Mouse (Mus musculus) liver, adult 2 months (tissue): ENCODE results near the gene Srrd. TPM values are rescaled to one million over a fixed set of nuclear protein-coding genes. Genes with fewer than 3 reads are reported as not detected.

Source experiments
- DNase-seq: peaks from one replicate; pipeline ENCODE4 v3.0.0-alpha.2; 2011; ENCODE audit warnings: low read depth, low spot score; ENCODE audit errors: extremely low read depth
- H3K27ac ChIP-seq: fragments of 200-500 bp; replicated peaks from 2 replicates; pipeline ENCODE4 v1.5.1; 2012; ENCODE audit warnings: low read depth, mild to moderate bottlenecking, control low read depth, inconsistent platforms, low read length; ENCODE audit not compliant: insufficient read depth
- H3K27me3 ChIP-seq: fragments of 200-500 bp; 2 replicates; pipeline ENCODE4 v1.6.1; 2012; ENCODE audit warnings: mild to moderate bottlenecking, moderate library complexity, low read length, inconsistent platforms; ENCODE audit not compliant: control insufficient read depth, insufficient read depth
- H3K36me3 ChIP-seq: fragments of 200-500 bp; 2 replicates; pipeline ENCODE4 v1.6.1; 2012; ENCODE audit warnings: low read length, inconsistent platforms; ENCODE audit not compliant: control insufficient read depth, insufficient read depth
- H3K4me1 ChIP-seq: fragments of 200-500 bp; 2 replicates; pipeline ENCODE4 v1.6.1; 2011; ENCODE audit warnings: low read length; ENCODE audit not compliant: control insufficient read depth, insufficient read depth
- H3K4me3 ChIP-seq: fragments of 200-500 bp; 2 replicates; pipeline ENCODE4 v1.5.1; 2011; ENCODE audit warnings: low read depth, mild to moderate bottlenecking, control low read depth, low read length, moderate library complexity; ENCODE audit not compliant: insufficient read depth
- H3K79me2 ChIP-seq: fragments of 200-500 bp; 2 replicates; pipeline ENCODE4 v1.6.1; 2012; ENCODE audit warnings: inconsistent platforms, mild to moderate bottlenecking, low read length, moderate library complexity; ENCODE audit not compliant: control insufficient read depth, insufficient read depth
- H3K9ac ChIP-seq: fragments of 200-500 bp; 2 replicates; pipeline ENCODE4 v1.6.1; 2012; ENCODE audit warnings: low read depth, mild to moderate bottlenecking, control low read depth, inconsistent platforms, low read length
- CTCF ChIP-seq: fragments of 200-500 bp; IDR thresholded peaks from 2 replicates; pipeline ENCODE4 v1.5.1; 2011; ENCODE audit warnings: low read depth, low read length, control low read depth
- POLR2A ChIP-seq: fragments of 200-500 bp; IDR thresholded peaks from 2 replicates; pipeline ENCODE4 v1.6.1; 2011; ENCODE audit warnings: low read length, control low read depth; ENCODE audit not compliant: insufficient read depth; ENCODE audit errors: extremely low read depth
- WGBS: fragments of 180-500 bp; shearing (Covaris S2); methylation state at CpG from one replicate; pipeline ENCODE4 v1.1.7; 2018; 5-methylcytosine and 5-hydroxymethylcytosine counted together
- polyA plus RNA-seq: library from polyadenylated mRNA; depleted of rRNA; stranded (reverse); fragments of >200 nt; gene quantifications from 2 replicates; pipeline ENCODE4 v1.2.3, GENCODE M21; 2012
- total RNA-seq: library from RNA; depleted of rRNA; stranded (reverse); fragments of >200 nt; gene quantifications from 2 replicates; pipeline ENCODE4 v1.2.3, GENCODE M21; 2014

Srrd gene
- total and polyA plus RNA-seq, 2 experiments, result 12.3 to 30.0 TPM

- Histone ChIP-seq H3K4me1 (peaks cover 12% of the 10 kb centered on the region), H3K79me2 (no peaks in the 10 kb centered on the region), H3K27me3 (no peaks in the 10 kb centered on the region), H3K36me3 (peaks cover 2% of the 10 kb centered on the region; the same call in 1 of the 2 replicates), H3K9ac (peak overlapping the region; percentile 84), H3K27ac (peak overlapping the region; percentile 86), H3K4me3 (peak overlapping the region; percentile 78)
- WGBS, result under 1% methylated on average over 24 of the region's 24 CpGs
- DNase-seq, result peak; percentile 53
- no peak for TF ChIP-seq POLR2A
- TF ChIP-seq CTCF, result no peak
Observed at GRCm38 (mm10) chr5:112343205-112343595, 360 bp upstream of the Srrd start.

DNA sequence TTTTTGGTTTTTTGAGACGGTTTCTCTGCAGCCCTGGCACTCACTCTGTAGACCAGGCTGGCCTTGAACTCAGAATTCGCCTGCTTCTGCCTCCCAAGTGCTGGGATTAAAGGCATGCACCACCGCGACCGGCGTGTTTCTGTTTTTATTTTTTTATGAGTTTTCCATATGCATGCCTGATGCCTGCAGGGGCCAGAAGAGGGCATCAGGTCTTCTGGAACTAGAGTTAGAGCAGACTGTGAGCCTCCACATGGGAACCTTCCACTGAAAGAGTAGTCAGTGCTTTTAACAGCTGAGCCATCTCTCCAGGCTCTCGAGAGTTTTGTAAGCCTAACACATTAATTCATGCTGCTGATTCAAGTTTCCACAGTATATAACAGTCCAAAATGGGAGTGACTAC, 3.6 kb downstream of the Srrd start:
- no peak overlapping the region for H3K9ac ChIP-seq
- H3K27ac ChIP-seq, result no peak overlapping the region
- no peak for TF ChIP-seq POLR2A
- TF ChIP-seq CTCF, result no peak
- DNase-seq, result no peak
- H3K36me3 ChIP-seq, result peaks cover 15% of the 10 kb centered on the region; the same call in 1 of the 2 replicates
- no peak overlapping the region for H3K4me3 ChIP-seq
- WGBS, result 77% methylated on average over 7 of the region's 7 CpGs
- no peaks in the 10 kb centered on the region for H3K79me2 ChIP-seq
- no peaks in the 10 kb centered on the region for H3K27me3 ChIP-seq
- H3K4me1 ChIP-seq, result peaks cover 5% of the 10 kb centered on the region; the same call in 1 of the 2 replicates

GRCm38 (mm10) chr5:112337004-112337403, 5.8 kb downstream of the Srrd start:
- Histone ChIP-seq H3K4me3 (no peak overlapping the region), H3K9ac (no peak overlapping the region), H3K27me3 (no peaks in the 10 kb centered on the region), H3K79me2 (no peaks in the 10 kb centered on the region), H3K36me3 (peaks cover 20% of the 10 kb centered on the region; the same call in 1 of the 2 replicates), H3K4me1 (0 out of 2 replicates have a peak, but pooled peaks cover 2% of the 10 kb centered on the region), H3K27ac (no peak overlapping the region)
- no peak for DNase-seq
- TF ChIP-seq CTCF, result no peak
- no peak for TF ChIP-seq POLR2A
- WGBS, result 94% methylated on average over 22 of the region's 22 CpGs

DNA sequence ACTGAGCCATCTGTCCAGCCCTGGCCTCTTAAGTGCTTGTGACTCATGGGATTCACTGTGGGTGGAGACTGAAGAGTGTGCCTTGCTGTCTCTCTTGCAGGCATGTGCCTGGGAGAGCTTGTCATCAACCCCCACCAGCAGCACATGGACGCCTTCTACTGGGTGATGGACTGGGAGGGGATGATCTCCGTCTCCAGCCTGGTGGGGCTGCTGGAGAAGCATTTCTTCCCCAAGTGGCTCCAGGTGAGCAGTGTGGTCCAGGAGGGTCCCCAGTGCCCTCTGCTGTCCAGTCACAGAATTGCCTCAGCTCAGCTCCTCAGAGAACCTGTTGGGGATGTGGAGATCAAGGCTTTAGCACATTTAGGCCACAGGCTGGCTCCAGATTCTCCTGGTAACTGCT, 7.4 kb downstream of the Srrd start:
- 58% methylated on average over 2 of the region's 2 CpGs for WGBS
- H3K4me1 ChIP-seq, result no peaks in the 10 kb centered on the region
- H3K27ac ChIP-seq, result no peak overlapping the region
- DNase-seq, result no peak
- no peaks in the 10 kb centered on the region for H3K79me2 ChIP-seq
- no peak overlapping the region for H3K9ac ChIP-seq
- H3K27me3 ChIP-seq, result no peaks in the 10 kb centered on the region
- H3K36me3 ChIP-seq, result peaks cover 26% of the 10 kb centered on the region
- TF ChIP-seq POLR2A (no peak), CTCF (peak; percentile 87)
- no peak overlapping the region for H3K4me3 ChIP-seq

DNA sequence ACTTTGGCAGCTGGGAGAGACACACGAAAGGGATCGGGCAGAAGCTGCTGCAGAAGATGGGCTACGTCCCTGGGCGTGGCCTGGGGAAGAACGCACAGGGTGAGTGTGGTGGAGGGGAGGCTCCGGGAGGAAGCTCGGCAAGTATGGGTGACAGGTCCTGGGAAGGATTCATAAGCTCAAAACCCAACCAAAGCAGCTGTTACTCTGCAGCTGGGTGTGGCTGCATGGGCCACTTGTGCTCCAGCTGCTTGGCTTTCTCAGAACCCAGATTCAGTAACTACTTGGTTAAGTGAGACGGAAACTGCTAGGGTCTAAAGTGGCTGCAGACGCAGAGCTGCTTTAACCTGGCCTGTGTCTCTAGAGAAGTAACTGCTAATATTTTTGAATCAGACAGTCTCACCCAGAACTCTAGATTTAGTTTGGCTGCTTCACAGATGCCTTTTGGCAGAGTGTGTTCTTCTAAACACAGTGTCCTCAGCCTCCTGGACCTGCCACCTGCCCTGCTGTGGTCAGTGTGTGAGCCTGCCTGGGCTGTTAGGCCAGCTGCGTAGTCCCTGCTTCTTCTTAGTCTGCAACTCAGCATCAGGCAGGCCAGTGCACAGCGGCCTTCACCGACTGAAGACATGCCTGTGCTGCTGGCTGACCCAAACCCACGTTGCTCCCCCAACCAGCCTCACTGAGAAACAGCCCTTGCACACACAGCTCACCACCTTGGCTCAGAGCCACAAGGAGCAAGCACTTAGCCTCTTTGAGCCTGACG, 12.9 kb downstream of the Srrd start:
- Histone ChIP-seq H3K27ac (no peak overlapping the region), H3K27me3 (no peaks in the 10 kb centered on the region), H3K9ac (no peak overlapping the region), H3K36me3 (peaks cover 20% of the 10 kb centered on the region), H3K4me3 (no peak overlapping the region), H3K4me1 (peaks cover 5% of the 10 kb centered on the region), H3K79me2 (peaks cover 9% of the 10 kb centered on the region; the same call in 1 of the 2 replicates)
- TF ChIP-seq CTCF (no peak), POLR2A (no peak)
- 94% methylated on average over 14 of the region's 14 CpGs for WGBS
- no peak for DNase-seq

- peaks cover 5% of the 10 kb centered on the region for H3K4me1 ChIP-seq
- H3K27me3 ChIP-seq, result no peaks in the 10 kb centered on the region
- 93% methylated on average over 15 of the region's 15 CpGs for WGBS
- H3K4me3 ChIP-seq, result no peak overlapping the region
- no peak overlapping the region for H3K9ac ChIP-seq
- H3K79me2 ChIP-seq, result peaks cover 9% of the 10 kb centered on the region; the same call in 1 of the 2 replicates
- TF ChIP-seq POLR2A, result no peak
- no peak for TF ChIP-seq CTCF
- no peak overlapping the region for H3K27ac ChIP-seq
- DNase-seq, result no peak
- peaks cover 14% of the 10 kb centered on the region for H3K36me3 ChIP-seq
Observed at GRCm38 (mm10) chr5:112327854-112328253, 15.0 kb downstream of the Srrd start.
